Mouse (Mus musculus): ENCODE measurements around the gene Tshz3.

The Tshz3 gene

GRCm38 (mm10) chr7:36697856-36698588 lies at the start of gene Tshz3:
Tshz3 (plus strand) TSS chr7:36698118.
- DNase-seq (ENCODE audit: low read depth, low spot score) = no peak

DNA sequence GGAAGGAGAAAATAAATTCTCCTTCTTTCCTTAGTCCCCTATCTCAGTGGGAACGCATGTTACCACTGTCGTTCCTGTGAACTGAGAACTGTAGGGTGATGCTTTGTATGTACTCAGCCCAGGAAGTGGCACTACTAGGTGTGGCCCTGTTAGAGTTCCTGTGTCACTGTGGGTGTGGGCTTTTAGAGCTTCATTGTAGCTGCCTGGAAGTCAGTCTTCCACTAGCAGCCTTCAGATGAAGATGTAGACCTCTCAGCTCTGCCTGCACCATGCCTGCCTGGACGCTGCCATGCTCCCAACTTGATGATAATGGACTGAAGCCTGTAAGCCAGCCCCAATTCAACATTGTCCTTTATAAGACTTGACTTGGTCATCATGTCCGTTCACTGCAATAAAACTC lies 42.0 kb upstream of the Tshz3 start:
- no peak for DNase-seq (ENCODE audit: low read depth, low spot score)

- DNase-seq (ENCODE audit: low read depth, low spot score) = no peak
These were observed 41.5 kb upstream of the Tshz3 start for GRCm38 (mm10) chr7:36656401-36656800.

- no peak for DNase-seq (ENCODE audit: low read depth, low spot score)
These were observed 39.6 kb upstream of the Tshz3 start for GRCm38 (mm10) chr7:36658331-36658730.

DNA sequence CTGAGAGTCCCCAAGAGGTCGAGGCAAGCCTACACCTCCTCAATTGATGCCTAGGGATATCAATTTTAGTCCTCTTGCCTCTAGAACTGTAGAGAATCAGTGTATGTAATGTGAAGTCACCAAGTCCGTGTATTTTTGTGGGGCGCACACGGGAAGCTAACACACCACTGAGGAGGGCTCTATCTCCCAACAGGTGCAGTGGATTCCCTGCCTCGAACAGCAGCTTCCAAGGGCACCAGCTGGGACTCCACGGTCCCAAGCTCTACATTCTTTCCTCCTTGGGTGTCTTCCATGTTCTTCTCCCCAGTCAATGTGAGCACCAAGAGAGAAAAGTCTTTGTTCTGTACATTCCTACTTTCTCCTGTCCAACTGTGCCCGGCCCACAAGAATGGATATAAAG lies 38.7 kb upstream of the Tshz3 start:
- DNase-seq (ENCODE audit: low read depth, low spot score) = no peak

- no peak for DNase-seq (ENCODE audit: low read depth, low spot score)
These were observed 37.3 kb upstream of the Tshz3 start for GRCm38 (mm10) chr7:36660654-36661053.

GRCm38 (mm10) chr7:36663431-36663830 lies 34.5 kb upstream of the Tshz3 start:
- no peak for DNase-seq (ENCODE audit: low read depth, low spot score)

GRCm38 (mm10) chr7:36667767-36668166 lies 30.2 kb upstream of the Tshz3 start:
- no peak for DNase-seq (ENCODE audit: low read depth, low spot score)

DNA sequence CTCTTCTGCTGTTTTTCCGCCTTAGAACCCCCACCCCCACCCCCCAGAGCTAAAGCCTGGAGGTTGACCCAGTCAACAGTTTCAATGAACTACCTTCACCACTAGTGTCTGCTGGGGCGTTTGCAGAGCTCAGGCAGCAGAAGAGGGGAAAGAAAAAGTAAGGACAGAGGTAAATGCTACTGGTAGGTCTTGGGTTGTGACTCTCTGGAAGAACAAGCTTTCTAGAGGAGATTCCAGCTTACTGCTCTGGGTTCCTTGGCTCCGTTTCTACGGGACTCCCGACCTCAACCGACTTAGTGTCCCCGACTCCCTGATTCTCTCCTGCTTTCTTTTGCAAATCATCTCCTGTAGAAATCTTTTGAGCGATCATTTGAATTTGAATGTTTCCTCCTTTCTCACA lies 19.9 kb upstream of the Tshz3 start:
- DNase-seq (ENCODE audit: low read depth, low spot score) = no peak

GRCm38 (mm10) chr7:36678510-36678909 lies 19.4 kb upstream of the Tshz3 start:
- DNase-seq (ENCODE audit: low read depth, low spot score) = no peak

DNA sequence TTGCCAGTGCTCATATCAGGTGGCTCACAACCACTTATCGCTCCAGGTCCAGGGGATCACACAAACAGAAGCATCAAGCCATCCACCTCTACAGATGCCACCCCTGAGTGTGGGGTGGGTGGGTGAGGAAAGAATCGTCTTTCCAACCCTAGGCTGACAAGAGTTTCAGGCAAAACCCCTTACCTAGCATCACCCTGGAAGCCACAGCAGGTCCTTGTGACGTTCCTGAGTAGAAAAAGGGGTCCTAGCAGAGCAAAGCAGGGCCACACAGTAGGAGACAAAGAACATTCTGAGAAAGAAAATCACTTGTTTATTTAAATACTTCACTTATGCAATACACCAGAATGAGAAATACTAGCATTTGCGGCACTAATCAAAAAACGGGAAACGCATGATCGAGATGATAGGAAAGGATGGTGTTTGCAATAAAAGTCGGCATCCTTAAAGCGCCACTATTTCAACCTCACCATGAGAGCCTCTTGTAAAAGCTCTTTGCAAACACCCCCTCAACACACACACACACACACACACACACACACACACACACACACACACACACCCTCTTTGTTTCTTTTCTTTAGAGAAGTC lies 18.8 kb upstream of the Tshz3 start:
- DNase-seq (ENCODE audit: low read depth, low spot score) = no peak

GRCm38 (mm10) chr7:36679866-36680458 lies 18.0 kb upstream of the Tshz3 start:
- no peak for DNase-seq (ENCODE audit: low read depth, low spot score)

DNA sequence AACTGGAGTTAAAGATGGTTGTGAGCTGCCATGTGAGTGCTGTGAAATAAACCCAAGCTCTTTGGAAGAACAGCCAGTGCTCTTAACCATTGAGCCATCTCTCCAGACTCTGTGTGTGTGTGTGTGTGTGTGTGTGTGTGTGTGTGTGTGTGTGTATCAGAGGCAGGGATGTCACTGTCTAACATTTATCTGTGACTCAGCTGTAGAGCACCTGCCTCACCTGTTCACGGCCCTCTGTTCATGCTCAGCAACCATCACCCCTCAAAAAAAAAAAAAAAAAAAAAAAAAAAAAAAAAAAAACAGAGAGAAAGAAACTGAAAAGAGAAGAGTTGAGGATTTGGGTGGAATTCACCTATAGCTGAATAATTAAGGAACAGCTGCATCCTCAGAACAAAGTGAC lies 10.4 kb upstream of the Tshz3 start:
- DNase-seq (ENCODE audit: low read depth, low spot score) = no peak

DNA sequence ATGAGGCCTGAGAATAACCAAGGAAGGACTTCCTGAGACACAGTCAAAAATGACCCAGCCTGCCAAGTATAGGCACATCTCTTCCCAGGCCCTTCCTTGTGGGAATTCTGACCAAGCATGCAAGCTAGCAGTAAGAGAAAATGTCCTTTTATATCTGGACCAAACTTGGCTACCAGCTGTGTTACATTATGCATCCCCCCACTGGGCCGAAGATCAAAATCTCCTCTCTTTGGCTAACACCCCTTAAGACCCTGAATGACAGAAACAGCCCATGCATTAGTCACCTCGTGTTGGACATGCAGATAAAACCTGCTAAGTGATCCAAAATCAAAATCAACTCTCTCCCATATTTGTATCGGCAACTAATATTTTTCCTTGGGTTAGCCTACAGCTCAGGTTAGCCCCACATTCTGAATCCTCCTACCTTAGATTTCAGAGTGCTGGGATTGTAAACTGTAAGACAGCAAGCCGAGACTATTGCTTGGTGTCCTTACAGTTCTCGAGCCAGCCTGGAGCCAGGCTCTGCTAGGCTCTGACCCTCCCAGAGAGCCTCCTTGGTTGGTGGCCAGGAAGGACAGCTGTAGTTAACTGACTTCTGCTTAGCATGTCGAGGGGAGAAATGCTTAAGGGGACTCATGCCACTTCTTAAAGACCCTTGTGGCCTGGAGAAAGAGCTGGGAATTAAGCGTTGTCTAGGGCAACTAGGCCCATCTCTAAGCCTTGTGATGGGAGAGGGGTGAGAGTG lies 8.7 kb upstream of the Tshz3 start:
- DNase-seq (ENCODE audit: low read depth, low spot score) = no peak

- no peak for DNase-seq (ENCODE audit: low read depth, low spot score)
These were observed 7.4 kb upstream of the Tshz3 start for GRCm38 (mm10) chr7:36690551-36690950.

DNA sequence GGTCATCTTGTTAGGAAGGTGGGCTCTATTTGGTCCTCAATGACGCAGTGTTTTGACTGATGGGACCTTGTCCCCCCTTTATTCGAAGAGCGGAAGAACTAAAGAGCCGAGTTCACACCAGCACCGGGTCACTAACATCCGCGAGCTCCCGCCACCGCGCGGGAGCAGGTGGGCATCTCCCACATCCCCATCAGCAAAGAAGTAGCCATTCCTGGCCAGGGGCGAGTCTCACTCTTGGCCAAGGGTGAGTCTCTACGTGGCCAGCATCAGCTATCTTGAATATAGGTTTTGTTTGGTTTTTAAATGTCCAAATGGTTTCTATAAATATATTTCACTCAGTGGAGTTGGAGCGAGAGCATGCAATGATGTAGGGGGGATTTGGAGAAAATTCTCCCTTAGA lies 6.3 kb upstream of the Tshz3 start:
- DNase-seq (ENCODE audit: low read depth, low spot score) = no peak

DNA sequence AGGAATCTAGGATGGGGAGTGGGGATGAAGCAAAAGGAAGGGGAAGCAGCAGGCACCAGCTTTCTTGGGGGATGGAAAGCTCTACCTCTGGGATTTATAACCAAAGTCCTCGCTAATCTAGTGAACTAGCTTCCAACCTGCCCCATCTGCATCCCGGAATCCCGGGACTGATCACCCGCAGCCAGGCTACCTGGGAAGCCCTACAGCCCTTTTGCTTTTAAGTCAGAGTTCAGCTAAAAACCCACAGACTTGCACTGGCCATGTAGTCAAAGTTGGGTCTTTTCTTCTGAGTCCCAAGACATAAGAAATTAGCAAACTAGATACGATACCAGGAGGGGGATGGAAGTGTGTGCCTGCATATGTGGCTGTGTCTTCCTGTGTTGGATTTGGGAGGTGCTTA lies 5.5 kb upstream of the Tshz3 start:
- no peak for DNase-seq (ENCODE audit: low read depth, low spot score)

DNA sequence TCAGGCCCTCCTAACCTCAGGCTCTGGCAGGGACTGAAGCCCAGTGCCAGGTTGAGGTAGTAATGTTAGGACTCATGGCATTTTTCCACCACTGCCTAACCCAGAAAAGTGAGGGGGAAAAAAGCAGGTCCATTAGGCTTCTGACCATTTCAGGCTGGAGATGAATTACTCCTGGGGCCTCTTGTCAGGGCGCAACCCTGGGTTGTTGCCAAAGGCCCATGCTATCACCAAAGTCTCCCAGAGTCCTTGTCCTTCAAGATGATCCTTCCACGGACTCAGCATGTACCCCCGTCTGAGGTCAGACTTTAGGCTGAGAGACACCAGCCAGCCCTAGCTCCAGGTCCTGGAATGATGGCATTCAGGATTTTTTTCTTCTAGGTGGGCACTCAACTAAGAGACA lies 4.8 kb upstream of the Tshz3 start:
- no peak for DNase-seq (ENCODE audit: low read depth, low spot score)

DNA sequence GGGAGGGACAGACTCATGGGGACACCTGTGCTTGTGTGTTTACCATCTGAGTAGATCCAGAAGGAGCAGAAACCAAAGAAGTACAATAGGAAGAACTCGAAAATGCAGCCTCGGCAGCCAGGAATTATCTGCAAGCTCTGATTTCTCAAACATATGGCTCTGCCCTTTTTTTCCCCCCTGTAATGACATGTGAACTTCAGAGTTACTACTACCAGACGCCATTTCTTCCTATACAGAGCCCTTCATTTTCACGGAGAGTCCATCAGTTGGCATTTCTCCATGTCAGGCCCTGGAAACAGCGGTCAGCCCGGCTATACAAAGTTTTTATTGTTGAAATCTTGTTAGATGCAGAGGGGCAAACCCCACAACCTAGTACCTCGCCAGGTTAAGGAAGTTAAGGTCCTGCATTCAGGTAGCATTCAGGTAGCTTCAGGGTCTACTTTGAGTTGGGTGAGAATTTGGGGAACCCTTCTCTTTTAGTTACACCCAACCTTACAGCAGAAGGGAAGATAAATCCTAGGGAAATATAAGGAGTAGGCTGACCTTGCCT lies 3.2 kb upstream of the Tshz3 start:
- DNase-seq (ENCODE audit: low read depth, low spot score) = no peak

- no peak for DNase-seq (ENCODE audit: low read depth, low spot score)
These were observed 2.6 kb upstream of the Tshz3 start for GRCm38 (mm10) chr7:36695276-36695675.

DNA sequence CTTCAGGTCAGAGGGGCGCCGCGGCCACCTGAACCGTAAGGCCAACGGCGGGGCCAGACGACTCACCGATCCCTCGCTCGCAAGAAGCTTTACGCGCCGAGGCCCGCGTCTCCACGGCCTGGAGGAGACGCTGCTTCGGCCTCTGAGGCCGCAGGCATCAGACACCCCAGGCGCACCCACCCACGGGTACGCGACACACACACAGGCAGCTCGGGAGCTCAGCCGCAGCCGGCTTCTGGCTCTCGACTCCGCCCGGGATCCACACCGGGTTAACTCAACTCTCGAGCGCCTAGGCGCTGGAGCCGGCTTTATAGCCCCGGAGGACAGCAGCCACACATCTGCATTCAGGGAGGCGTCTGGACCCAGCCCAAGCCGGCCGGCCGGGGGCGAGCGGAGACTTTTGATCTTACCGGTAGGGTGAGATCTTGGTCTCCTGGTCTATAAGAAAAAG lies 2.1 kb upstream of the Tshz3 start:
- no peak for DNase-seq (ENCODE audit: low read depth, low spot score)
